Mouse (Mus musculus): Measurements from ENCODE around the gene Prr18. TPM values are rescaled to one million over a fixed set of nuclear protein-coding genes. Genes with fewer than 3 reads are reported as not detected.

Prr18 gene
- not detected for polyA plus RNA-seq (2017; shearing (Covaris generic))

GRCm38 (mm10) chr17:8337159-8337558 is at the start of gene Prr18:
TSS of gene Prr18 (plus strand) at chr17:8337459.

DNA sequence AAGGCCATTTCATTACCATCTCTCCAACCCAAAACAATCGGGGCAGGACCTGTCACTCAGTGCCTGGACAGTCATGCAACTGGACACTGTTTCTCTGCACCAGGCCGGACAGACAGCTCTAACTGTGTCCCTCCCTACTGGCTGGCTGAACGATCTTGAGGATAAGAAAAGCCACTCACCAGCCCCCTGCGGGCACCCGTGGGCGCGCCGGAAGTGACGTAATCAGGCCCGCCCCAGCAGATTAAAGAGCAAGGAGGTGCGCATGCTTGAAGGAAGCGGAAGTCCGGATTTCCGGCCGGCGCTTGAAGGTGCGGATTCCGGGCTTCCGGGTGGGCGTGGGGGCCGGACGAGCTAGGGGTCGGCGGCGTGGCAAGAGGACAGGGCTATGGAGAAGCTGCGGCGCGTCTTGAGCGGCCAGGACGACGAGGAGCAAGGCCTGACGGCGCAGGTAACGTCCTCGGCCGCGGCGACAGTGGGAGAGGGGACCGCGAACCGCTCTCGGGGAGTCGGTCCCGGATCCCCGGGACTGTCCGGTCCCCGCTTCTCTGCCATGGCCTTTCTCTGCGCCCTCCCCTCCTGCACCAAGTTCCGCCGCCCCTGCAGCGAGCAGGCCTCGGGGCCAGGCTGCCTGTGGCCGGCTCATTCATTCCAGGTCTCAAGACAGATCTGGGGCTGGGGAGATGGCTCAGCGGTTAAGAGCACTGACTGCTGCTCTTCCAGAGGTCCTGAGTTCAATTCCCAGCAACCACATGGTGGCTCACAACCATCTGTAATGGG is 26.2 kb upstream of the Prr18 start, which contains the start of gene Sft2d1:
Gene Sft2d1, plus strand, starts transcription at position 265 of the 777 bp plus-strand sequence.

DNA sequence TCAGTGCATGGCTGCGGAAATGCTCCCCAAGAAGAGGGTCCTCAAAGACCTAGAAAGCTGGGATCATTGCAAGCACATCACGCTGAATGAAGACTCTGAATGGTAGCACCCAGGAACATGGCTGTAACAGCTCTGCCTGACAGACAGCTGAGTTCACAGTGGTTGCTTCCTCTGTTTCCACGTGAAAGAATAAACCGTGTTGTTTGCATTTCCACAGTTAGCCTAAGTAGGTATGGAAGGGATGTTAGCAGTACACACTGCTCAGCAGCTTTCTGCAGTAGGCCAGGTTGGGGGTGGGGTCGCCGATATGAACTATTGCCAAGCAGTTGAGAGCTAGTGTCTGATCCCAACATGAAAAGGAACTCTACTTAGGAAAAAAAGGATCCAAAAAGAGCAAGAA is 18.4 kb downstream of the Prr18 start, which contains the start of gene T2:
Gene T2, plus strand, starts transcription at position 301 of the 400 bp plus-strand sequence.

Other genes with a start within 250 kb of the Prr18 start
- 0.27 TPM for gene Gm49673, start 189.7 kb upstream of the Prr18 start, polyA plus RNA-seq (2017; shearing (Covaris generic))
- gene Rnaset2a, start 189.4 kb upstream of the Prr18 start, polyA plus RNA-seq (2017; shearing (Covaris generic)), result 32.8 TPM
- 25.5 TPM for gene Fgfr1op, start 172.0 kb upstream of the Prr18 start, polyA plus RNA-seq (2017; shearing (Covaris generic))
- 8.8 TPM for gene Ccr6, start 101.4 kb upstream of the Prr18 start, polyA plus RNA-seq (2017; shearing (Covaris generic))
- 175 TPM for gene Mpc1, start 54.6 kb upstream of the Prr18 start, polyA plus RNA-seq (2017; shearing (Covaris generic))
- gene Sft2d1, start 26.4 kb upstream of the Prr18 start, polyA plus RNA-seq (2017; shearing (Covaris generic)), result 196 TPM
- 0.82 TPM for gene T2, start 18.5 kb downstream of the Prr18 start, polyA plus RNA-seq (2017; shearing (Covaris generic))
- not detected for gene T, start 97.0 kb downstream of the Prr18 start, polyA plus RNA-seq (2017; shearing (Covaris generic))
- 1.3 TPM for gene Pde10a, start 187.9 kb downstream of the Prr18 start, polyA plus RNA-seq (2017; shearing (Covaris generic))
- gene Gm17087, start 229.5 kb downstream of the Prr18 start, polyA plus RNA-seq (2017; shearing (Covaris generic)), result not detected

Measured in effector memory CD4-positive, alpha-beta T cell, adult 7 months (primary cell).